Mouse (Mus musculus): Measurements from ENCODE around the gene Gm45521.

The Gm45521 gene

GRCm38 (mm10) chr14:7957049-7957448 is at the start of gene Gm45521:
Gene Gm45521, plus strand, starts transcription at chr14:7957288.
- no peak for DNase-seq (ENCODE audit: low read depth)

- DNase-seq (ENCODE audit: low read depth): no peak
These were observed 47.6 kb upstream of the Gm45521 start for GRCm38 (mm10) chr14:7909472-7909871.

DNA sequence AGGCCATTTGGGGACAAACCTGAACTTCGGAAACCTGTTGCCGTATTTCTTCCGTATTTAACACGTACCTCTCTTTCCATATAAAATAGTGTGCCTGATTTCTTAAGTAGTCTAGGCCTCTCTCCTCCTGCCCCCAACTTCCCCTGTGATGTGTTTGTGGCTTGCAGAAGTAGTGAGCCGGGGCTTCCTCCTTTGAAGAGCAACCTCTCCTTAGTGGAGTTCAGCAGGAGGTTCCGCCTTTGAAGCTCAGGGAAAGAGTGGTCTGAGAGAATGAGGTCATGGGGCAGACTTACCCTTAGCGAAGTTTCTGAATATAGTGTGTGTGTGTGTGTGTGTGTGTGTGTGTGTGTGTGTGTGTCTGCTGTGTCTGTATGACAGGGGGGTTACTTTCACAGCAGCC is 43.2 kb upstream of the Gm45521 start:
- no peak for DNase-seq (ENCODE audit: low read depth)

DNA sequence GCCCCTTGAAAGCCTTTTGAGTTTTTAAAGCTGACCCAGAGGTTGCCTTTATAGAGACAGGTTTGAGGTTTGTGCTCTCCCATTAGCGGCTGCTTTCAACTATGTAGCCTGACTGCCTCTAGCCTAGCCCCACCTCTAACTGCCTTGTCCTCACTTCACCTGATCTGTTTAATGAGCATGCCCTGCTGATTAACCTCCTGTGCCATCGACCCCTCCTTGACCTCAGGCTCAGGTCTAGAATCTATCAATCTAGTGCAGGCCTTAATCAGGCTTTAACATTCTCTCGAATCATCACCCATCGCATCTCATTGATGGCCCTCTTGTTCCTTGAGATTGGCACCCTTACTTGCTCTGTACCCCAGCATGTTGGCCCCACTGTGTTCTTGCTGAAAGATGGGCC is 42.6 kb upstream of the Gm45521 start:
- DNase-seq (ENCODE audit: low read depth): no peak

DNA sequence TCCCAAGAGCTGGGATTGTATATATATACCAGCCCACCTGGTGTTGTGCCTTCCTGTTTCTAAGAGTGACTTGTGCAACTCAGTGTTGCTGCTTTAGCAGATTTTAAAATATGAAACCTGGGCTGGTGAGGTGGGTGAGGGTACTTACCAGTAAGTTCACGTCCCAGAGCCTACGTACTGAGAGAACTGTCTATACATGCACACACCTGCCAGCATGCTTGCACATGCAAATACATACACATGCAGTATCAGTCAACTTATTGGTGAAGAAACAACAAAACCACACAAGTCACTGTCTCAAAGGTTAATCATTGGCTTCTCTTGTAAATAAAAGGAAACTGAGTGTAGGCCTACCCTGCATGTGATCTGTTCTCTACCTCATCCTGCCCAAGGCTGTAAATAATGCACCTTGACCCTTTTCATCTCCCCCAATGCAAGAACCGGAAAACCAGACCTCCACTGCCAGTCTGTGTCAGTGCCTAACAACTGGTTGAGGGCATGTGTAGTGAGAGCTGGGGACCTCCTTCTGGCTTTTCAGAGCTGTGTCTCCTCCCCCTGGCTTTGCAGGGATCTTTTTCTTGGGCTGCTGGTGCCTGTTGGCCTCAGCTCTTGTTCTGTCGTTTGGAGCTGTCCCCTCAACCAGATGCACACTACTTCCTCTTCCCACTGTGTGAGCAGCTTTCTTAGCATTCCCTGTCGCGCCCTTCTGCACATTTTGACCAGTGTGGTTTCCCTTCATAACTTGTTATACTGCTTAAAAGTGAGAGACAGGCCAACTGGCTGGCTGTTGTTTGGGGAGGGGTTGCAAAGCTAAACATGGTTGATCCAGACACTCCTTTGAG is 38.7 kb upstream of the Gm45521 start:
- DNase-seq (ENCODE audit: low read depth): no peak

DNA sequence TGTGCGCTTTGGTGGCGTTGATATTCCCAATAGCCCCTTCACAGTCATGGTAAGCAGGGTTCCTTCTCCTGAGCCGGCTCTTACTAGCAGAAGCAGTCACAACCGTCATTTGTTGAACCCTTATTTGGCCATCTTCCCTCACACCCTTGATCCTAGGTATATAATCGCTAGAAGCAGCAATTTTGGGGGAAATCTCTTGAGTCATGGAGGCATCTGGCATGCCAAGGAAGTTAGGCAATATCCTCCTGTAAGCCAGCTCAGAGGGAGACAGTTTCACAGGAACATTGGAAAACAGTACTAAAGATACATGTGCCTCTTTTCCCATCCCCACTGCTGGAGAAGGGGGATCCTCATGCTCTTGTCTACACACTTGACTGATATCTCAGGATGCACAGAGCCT is 37.8 kb upstream of the Gm45521 start:
- peak; percentile 61 for DNase-seq (ENCODE audit: low read depth)

GRCm38 (mm10) chr14:7919921-7920320 is 37.2 kb upstream of the Gm45521 start:
- peak; percentile 45 for DNase-seq (ENCODE audit: low read depth)

DNA sequence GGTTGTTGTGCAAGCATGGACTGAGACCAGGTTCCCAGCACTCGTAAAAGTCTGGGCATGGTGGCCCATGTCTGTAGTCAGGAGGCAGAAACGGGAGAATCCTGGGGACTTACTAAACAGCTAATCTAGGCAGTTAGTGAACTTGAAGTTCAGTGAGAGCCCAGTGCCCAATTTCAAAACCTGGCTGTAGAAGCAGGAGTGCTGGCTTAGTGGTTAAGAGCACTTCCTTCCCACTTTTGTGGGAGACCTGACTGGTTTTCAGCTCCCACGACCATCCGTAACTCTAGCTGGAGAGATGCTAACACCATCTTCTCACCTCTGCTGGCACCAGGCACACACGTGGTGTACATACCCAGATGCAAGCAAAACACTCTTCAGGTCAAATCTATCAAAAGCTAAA is 35.6 kb upstream of the Gm45521 start:
- DNase-seq (ENCODE audit: low read depth): no peak

GRCm38 (mm10) chr14:7923635-7924034 is 33.5 kb upstream of the Gm45521 start:
- no peak for DNase-seq (ENCODE audit: low read depth)

DNA sequence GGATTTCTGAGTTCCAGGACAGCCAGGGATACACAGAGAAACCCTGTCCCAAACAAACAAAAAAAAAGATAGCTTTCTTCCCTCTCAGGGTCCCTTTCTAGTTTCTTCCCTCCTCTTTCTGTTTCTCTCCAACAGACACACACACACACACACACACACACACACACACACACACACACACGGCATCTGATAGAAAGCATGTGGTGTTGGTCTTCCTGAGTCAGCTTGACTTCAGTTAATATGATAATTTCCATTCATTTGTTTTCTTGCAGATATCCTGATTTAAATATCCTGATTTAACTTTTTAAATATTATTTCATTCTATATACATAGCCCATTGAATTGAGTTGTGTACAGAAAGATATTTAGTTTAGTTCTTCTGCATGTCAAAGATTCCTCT is 28.7 kb upstream of the Gm45521 start:
- no peak for DNase-seq (ENCODE audit: low read depth)

- peak; percentile 49 for DNase-seq (ENCODE audit: low read depth)
These were observed 28.1 kb upstream of the Gm45521 start for GRCm38 (mm10) chr14:7929029-7929428.

DNA sequence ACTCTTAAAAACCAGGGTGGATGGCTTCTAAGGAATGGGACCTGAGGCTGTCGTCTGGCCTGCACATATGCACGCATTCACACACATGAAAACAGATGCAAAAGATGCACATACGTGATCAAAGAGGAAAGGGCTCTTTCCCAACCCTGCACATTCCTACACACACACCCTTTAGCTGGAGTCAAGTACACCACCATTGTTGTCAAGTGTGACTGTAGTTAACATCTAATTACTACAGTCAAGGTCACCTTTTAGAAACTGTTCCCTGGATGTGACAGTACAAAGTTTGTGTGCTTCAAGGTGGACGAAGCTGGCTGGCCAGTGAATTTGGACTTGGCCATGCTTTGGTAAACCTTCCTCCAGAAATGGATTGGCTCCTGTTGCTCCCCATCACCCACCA is 24.9 kb upstream of the Gm45521 start:
- no peak for DNase-seq (ENCODE audit: low read depth)

GRCm38 (mm10) chr14:7934166-7934565 is 22.9 kb upstream of the Gm45521 start:
- DNase-seq (ENCODE audit: low read depth): no peak

GRCm38 (mm10) chr14:7937052-7937630 is 19.9 kb upstream of the Gm45521 start:
- DNase-seq (ENCODE audit: low read depth): no peak

DNA sequence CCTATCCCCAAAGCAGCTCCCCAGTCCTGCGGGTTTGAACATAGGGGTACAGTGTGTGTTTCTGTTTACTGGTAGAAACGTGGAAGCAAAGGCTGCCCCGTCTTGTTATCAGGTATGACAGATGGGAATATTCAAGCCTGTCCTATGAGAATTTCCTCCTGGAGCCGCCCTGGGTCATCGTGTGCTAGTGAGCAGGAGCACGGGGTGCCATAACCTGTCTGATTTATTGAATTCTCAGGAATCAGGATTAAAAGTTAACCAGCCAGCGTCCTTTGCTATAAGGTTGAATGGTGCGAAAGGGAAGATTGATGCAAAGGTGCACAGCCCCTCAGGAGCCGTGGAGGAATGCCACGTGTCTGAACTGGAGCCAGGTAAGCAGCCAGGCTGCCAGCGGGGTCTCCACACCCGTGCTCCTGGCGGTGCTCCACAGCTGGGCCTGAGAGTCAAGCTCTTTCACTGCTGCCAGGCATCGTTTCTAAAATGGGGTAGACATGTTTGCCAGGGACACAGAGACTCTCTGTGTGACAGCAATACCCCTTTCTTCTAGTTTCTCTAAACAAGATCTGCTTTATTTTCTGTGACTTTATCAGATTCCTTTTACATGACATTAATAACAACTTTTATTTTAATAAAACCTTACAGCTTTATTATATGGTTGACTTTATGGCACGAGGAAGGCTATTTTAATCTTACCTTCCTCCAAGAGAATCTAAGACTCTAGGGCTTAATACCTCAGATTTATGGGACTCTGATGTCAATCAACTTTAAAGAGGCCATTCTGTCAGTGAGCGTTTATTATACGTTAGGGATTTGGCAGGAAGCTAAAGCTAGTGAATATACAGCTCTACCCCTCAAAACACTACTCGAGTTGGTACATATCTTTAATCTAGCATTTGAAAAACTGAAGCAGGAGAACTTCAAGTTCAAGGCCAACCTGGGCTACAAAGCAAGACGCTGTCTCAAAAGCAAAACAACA is 18.0 kb upstream of the Gm45521 start:
- no peak for DNase-seq (ENCODE audit: low read depth)

GRCm38 (mm10) chr14:7941413-7941812 is 15.7 kb upstream of the Gm45521 start:
- DNase-seq (ENCODE audit: low read depth): no peak

DNA sequence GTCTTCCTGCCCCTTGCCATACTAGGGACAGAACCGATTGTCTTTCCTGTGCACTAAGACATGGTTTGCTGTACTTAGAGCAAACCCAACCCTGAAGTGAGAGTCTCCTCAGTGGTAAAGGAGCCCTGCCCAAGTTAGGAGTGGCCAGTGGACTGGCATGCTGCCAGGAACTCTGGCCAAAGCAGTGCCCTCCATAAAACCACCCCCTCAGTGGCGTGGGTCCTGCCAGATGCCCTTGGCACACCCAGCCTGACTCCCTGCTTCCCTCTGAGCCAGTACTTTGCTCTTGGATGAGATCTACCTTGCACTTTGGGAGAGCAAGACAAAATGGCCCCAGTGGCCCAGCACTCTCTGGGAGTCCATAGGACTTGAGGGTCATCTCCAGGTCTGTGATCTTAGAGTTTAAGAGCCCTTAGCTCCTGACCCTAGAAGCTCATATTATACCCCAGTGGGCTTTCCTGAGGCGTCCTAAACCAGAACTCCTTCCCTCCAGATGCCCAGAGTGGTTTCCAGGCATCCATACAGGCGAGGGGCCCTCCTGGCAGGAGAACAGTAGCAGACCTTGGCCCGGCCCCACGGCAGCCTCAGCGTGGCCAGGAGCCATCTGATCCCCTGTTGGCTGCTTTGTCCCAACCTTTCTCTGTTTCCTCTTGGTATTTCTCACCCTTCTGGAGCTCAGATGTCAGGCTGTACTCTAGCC is 13.8 kb upstream of the Gm45521 start:
- DNase-seq (ENCODE audit: low read depth): no peak

DNA sequence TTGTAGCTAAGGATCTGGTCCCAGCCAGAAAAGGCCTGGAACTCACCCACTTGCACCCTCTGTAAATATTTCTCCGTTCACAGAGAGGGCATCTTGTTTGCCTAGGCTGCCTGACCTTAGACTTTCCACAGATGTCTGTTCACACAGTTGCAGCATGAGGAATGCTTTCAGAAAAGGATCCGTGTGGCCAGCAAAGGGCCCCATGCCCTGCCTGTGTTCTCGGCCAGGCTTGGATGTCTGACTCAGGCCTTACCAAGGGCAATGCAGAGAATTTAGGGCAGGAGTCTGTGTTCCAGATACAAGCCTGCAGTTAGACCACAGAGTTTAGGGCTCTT is 13.3 kb upstream of the Gm45521 start:
- DNase-seq (ENCODE audit: low read depth): no peak

DNA sequence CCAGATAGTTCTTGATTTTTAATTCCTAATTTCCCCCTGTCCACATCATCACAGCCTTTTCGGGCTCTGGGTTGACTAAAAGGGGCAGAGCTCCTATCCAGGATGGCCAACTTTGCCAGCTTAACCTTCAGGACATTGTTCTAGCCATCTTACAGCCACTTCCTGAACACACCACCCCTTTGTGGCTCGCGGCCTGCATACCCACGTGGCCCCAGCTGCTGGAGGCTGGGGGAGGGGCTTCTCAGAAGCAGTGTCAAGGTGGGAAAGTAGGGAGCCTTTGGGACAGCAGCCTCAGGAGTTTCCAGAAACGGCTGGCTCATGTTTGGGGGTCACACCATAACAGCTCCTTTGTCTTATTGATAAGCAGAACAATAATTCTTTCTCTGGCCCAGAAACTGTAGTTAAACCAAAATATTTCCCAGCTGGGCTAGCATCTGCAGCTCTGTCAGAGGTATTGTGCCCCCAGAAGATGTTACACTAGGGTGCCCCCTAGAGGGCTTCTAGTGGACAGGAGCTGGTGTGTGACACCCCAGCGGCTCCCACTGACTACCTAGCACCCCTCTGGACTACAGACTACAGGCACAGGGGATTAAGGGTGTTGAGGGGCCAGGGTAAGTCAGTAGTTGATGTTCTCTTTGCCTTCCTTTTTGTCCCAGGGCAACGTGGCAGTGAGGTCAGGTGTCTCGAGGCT is 12.6 kb upstream of the Gm45521 start:
- DNase-seq (ENCODE audit: low read depth): peak; percentile 53

DNA sequence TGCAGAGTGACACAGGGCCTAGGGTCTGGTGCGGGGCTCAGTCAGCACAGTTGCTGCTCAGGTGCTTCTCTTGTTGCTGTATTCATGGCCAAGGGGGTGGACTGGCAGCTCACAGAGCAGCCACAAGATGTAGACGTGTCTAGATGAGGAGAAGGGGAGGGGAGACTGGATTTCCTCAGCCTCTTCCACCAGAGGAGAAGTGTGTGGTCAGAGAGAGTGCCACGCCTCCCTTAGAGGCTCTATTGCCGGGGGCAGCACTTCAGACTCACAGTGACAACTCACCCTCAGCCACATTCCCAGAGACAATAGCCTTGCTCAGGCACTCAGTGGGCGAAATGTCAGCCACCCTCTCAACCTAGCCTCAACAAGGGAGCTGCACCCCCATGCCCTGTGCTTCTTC is 11.8 kb upstream of the Gm45521 start:
- no peak for DNase-seq (ENCODE audit: low read depth)

- no peak for DNase-seq (ENCODE audit: low read depth)
These were observed 5.9 kb upstream of the Gm45521 start for GRCm38 (mm10) chr14:7951234-7951633.
